Mouse (Mus musculus) hindbrain, embryonic 16.5 days (tissue): ENCODE measurements at regions not wholly inside any gene's neighbourhood (a gene's known extent, or its start where the extent isn't known, plus 50 kb on each side); places are given as distances from the start of the nearest gene placed in this dataset. TPM values are rescaled to one million over a fixed set of nuclear protein-coding genes. Genes with fewer than 3 reads are reported as not detected.

Experiments
- ATAC-seq: fragments of 200-750 bp; cut with Nextera tagmentation; 2 replicates; pipeline ENCODE4 v1.8.0; 2017; ENCODE audit warnings: moderate TSS enrichment, moderate library complexity
- H3K27ac ChIP-seq: fragments of 300-500 bp; sonication (generic); 2 replicates; pipeline ENCODE4 v1.5.1; 2014; ENCODE audit warnings: low read depth, mild to moderate bottlenecking, control low read depth, low read length, moderate library complexity
- H3K27me3 ChIP-seq: fragments of 300-500 bp; sonication (generic); replicated peaks from 2 replicates; pipeline ENCODE4 v1.6.1; 2014; ENCODE audit warnings: low read length; ENCODE audit not compliant: control insufficient read depth, insufficient read depth
- H3K36me3 ChIP-seq: fragments of 300-500 bp; sonication (generic); 2 replicates; pipeline ENCODE4 v1.6.1; 2014; ENCODE audit warnings: mild to moderate bottlenecking, low read length, moderate library complexity, mixed read lengths; ENCODE audit not compliant: control insufficient read depth, insufficient read depth
- H3K4me1 ChIP-seq: fragments of 300-500 bp; sonication (generic); 2 replicates; pipeline ENCODE4 v1.6.1; 2014; ENCODE audit warnings: low read depth, low read length; ENCODE audit not compliant: control insufficient read depth, insufficient read depth
- H3K4me2 ChIP-seq: fragments of 300-500 bp; sonication (generic); 2 replicates; pipeline ENCODE4 v1.6.1; 2014; ENCODE audit warnings: mild to moderate bottlenecking, low read length, control low read depth, moderate library complexity
- H3K4me3 ChIP-seq: fragments of 300-500 bp; sonication (generic); 2 replicates; pipeline ENCODE4 v1.5.1; 2014; ENCODE audit warnings: mild to moderate bottlenecking, low read length, control low read depth, moderate library complexity
- H3K9ac ChIP-seq: fragments of 300-500 bp; sonication (generic); 2 replicates; pipeline ENCODE4 v1.6.1; 2014; ENCODE audit warnings: low read depth, mild to moderate bottlenecking, control low read depth, low read length, moderate library complexity
- H3K9me3 ChIP-seq: fragments of 300-500 bp; sonication (generic); 2 replicates; pipeline ENCODE4 v1.6.1; 2014; ENCODE audit warnings: mild to moderate bottlenecking, low read length, moderate library complexity; ENCODE audit not compliant: control insufficient read depth
- WGBS: fragments of 180-500 bp; shearing (Covaris S2); extraction: QIAGEN DNeasy Blood & Tissue Kit; methylation state at CpG from one replicate; pipeline ENCODE4 v1.1.7; 2014; 5-methylcytosine and 5-hydroxymethylcytosine counted together
- microRNA-seq: library from miRNA; unstranded; fragments of <30 nt; microRNA quantifications from one replicate; pipeline ENCODE4, GENCODE M21; 2017

- 80% methylated on average over 4 of the region's 4 CpGs for WGBS
- peak overlapping the region; percentile 60; the same call in 1 of the 2 replicates for H3K27ac ChIP-seq
These were observed 68.6 kb upstream of the Klf7 start for GRCm38 (mm10) chr1:64190705-64191104.

DNA sequence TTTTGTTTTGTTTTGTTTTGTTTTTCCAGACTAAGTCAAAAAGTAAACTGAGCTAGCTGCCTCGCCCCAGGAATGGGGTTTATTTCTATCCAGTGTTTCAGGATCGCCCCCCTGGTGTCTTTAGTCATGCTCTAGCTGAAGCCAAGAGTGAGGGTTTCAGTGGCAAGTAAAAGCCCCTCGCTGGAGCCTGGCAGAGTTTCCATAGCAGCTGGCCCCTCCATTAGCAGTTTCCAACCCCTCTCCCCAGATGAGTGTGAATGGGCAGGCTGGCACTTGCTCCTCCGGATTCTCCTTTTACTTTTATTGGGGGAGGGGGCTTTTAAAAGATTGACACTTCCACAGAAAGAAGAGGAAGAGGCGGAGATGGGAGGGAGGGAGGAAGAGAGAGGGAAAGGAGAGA lies 68.0 kb upstream of the Klf7 start:
- Histone ChIP-seq H3K4me2 (no peak overlapping the region; the same call in 1 of the 2 replicates), H3K27me3 (no peaks in the 10 kb centered on the region), H3K4me3 (no peak overlapping the region), H3K9me3 (no peaks in the 10 kb centered on the region), H3K9ac (no peak overlapping the region), H3K36me3 (no peaks in the 10 kb centered on the region), H3K4me1 (peaks cover 23% of the 10 kb centered on the region), H3K27ac (peak overlapping the region; percentile 71)
- ATAC-seq: peak; percentile 82
- WGBS: 11% methylated on average over 5 of the region's 5 CpGs

More at GRCm38 (mm10) chr1:64190705-64191104, 68.6 kb upstream of the Klf7 start:
- Histone ChIP-seq H3K9ac (no peak overlapping the region), H3K4me3 (no peak overlapping the region), H3K27me3 (no peaks in the 10 kb centered on the region), H3K36me3 (no peaks in the 10 kb centered on the region), H3K9me3 (no peaks in the 10 kb centered on the region), H3K4me1 (peaks cover 23% of the 10 kb centered on the region), H3K4me2 (no peak overlapping the region)
- no peak for ATAC-seq

- H3K27ac ChIP-seq: peak overlapping the region; percentile 71
- H3K4me1 ChIP-seq: peaks cover 23% of the 10 kb centered on the region
- no peaks in the 10 kb centered on the region for H3K9me3 ChIP-seq
- H3K36me3 ChIP-seq: no peaks in the 10 kb centered on the region
- H3K4me3 ChIP-seq: no peak overlapping the region
- H3K4me2 ChIP-seq: no peak overlapping the region
- no peaks in the 10 kb centered on the region for H3K27me3 ChIP-seq
- WGBS: 29% methylated on average over 6 of the region's 6 CpGs
- no peak overlapping the region for H3K9ac ChIP-seq
- peak; percentile 67 for ATAC-seq
These were observed 67.4 kb upstream of the Klf7 start for GRCm38 (mm10) chr1:64189471-64189870.

- Histone ChIP-seq H3K36me3 (no peaks in the 10 kb centered on the region), H3K27ac (peak overlapping the region; percentile 16; the same call in 1 of the 2 replicates), H3K4me1 (peaks cover 19% of the 10 kb centered on the region), H3K27me3 (no peaks in the 10 kb centered on the region), H3K4me2 (no peak overlapping the region), H3K9me3 (no peaks in the 10 kb centered on the region), H3K9ac (no peak overlapping the region), H3K4me3 (no peak overlapping the region)
- 51% methylated on average over 11 of the region's 11 CpGs for WGBS
- no peak for ATAC-seq
These were observed 65.9 kb upstream of the Klf7 start for GRCm38 (mm10) chr1:64187796-64188513.

GRCm38 (mm10) chr1:64173708-64174107 lies 51.6 kb upstream of the Klf7 start:
- Histone ChIP-seq H3K36me3 (no peaks in the 10 kb centered on the region), H3K9me3 (no peaks in the 10 kb centered on the region), H3K27me3 (no peaks in the 10 kb centered on the region), H3K9ac (0 out of 2 replicates have a peak overlapping the region, but pooled peaks have one; percentile 17), H3K4me3 (no peak overlapping the region), H3K4me2 (no peak overlapping the region), H3K27ac (0 out of 2 replicates have a peak overlapping the region, but pooled peaks have one; percentile 0), H3K4me1 (peaks cover 15% of the 10 kb centered on the region)
- WGBS: 7% methylated on average over 4 of the region's 4 CpGs
- ATAC-seq: peak; percentile 84

DNA sequence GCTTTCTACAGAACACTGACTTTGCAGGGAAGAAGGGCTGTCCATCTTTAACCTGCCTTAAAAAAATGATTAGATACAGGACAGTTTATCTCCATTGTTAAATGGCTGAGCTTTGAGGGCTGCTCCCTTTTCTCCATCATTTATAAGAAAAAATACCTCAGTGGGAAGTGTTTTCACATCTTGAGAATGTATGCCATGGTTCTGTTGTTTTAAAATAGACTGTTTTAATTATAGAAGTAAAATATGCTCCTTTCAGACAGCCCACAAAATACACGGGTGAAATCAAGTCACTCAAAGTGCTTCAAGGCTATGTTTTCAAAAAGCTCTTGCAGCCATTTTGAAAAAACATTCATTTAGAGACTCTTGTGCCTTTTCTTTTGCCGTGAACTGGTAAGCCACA lies 50.0 kb upstream of the Klf7 start:
- no peak overlapping the region for H3K4me2 ChIP-seq
- H3K9me3 ChIP-seq: no peaks in the 10 kb centered on the region
- no peak for ATAC-seq
- H3K9ac ChIP-seq: no peak overlapping the region
- H3K27ac ChIP-seq: no peak overlapping the region
- no peaks in the 10 kb centered on the region for H3K27me3 ChIP-seq
- no peak overlapping the region for H3K4me3 ChIP-seq
- 36% methylated on average over 2 of the region's 2 CpGs for WGBS
- peaks cover 15% of the 10 kb centered on the region for H3K4me1 ChIP-seq
- no peaks in the 10 kb centered on the region for H3K36me3 ChIP-seq

Small RNA genes in the stretch of these regions (microRNA-seq; reads per million reads assigned to microRNA genes)
- gene Gm25748: not detected
